Mouse (Mus musculus) embryonic facial prominence, embryonic 13.5 days (tissue): ENCODE measurements around the gene Aar2. TPM values are rescaled to one million over a fixed set of nuclear protein-coding genes. Genes with fewer than 3 reads are reported as not detected.

Source experiments
- ATAC-seq: fragments of 200-750 bp; cut with Nextera tagmentation; 2 replicates; pipeline ENCODE4 v1.8.0; 2017; ENCODE audit warnings: low read depth; ENCODE audit not compliant: insufficient number of reproducible peaks, insufficient read depth, low FRiP score, low TSS enrichment
- H3K27ac ChIP-seq: fragments of 300-500 bp; sonication (generic); 2 replicates; pipeline ENCODE4 v1.5.1; 2015; ENCODE audit warnings: moderate library complexity, mild to moderate bottlenecking, inconsistent platforms
- H3K27me3 ChIP-seq: fragments of 300-500 bp; sonication (generic); 2 replicates; pipeline ENCODE4 v1.6.1; 2015; ENCODE audit warnings: mild to moderate bottlenecking, inconsistent platforms
- H3K36me3 ChIP-seq: fragments of 300-500 bp; sonication (generic); 2 replicates; pipeline ENCODE4 v1.6.1; 2015; ENCODE audit warnings: mild to moderate bottlenecking, inconsistent platforms
- H3K4me1 ChIP-seq: fragments of 300-500 bp; sonication (generic); 2 replicates; pipeline ENCODE4 v1.6.1; 2015; ENCODE audit warnings: inconsistent platforms
- H3K4me2 ChIP-seq: fragments of 300-500 bp; sonication (generic); 2 replicates; pipeline ENCODE4 v1.6.1; 2015; ENCODE audit warnings: moderate library complexity, mild to moderate bottlenecking, inconsistent platforms
- H3K4me3 ChIP-seq: fragments of 300-500 bp; sonication (generic); 2 replicates; pipeline ENCODE4 v1.5.1; 2015; ENCODE audit warnings: mild to moderate bottlenecking, inconsistent platforms
- H3K9ac ChIP-seq: fragments of 300-500 bp; sonication (generic); 2 replicates; pipeline ENCODE4 v1.6.1; 2015; ENCODE audit warnings: mild to moderate bottlenecking, inconsistent platforms
- H3K9me3 ChIP-seq: fragments of 300-500 bp; sonication (generic); 2 replicates; pipeline ENCODE4 v1.6.1; 2016; ENCODE audit warnings: inconsistent platforms
- WGBS: fragments of 180-500 bp; shearing (Covaris S2); methylation state at CpG from one replicate; pipeline ENCODE4 v1.1.7; 2015; ENCODE audit warnings: mixed read lengths; 5-methylcytosine and 5-hydroxymethylcytosine counted together
- polyA plus RNA-seq: library from polyadenylated mRNA; unstranded; fragments of >200 nt; fragmentation: Nextera tagmentation; extraction: Ambion mirVana; gene quantifications from 2 replicates; pipeline ENCODE4 v1.2.1, GENCODE M21; 2015

Gene Aar2
- polyA plus RNA-seq, 1 experiment from 2014 or later, result 38.9 TPM

- H3K4me1 ChIP-seq, result no peaks in the 10 kb centered on the region
- WGBS, result 89% methylated on average over 3 of the region's 3 CpGs
Observed at GRCm38 (mm10) chr2:156569261-156569660, 21.9 kb downstream of the Aar2 start.

GRCm38 (mm10) chr2:156571521-156571920 is 24.1 kb downstream of the Aar2 start:
- Histone ChIP-seq H3K9me3 (no peaks in the 10 kb centered on the region), H3K27ac (no peak overlapping the region), H3K27me3 (no peaks in the 10 kb centered on the region), H3K4me3 (no peak overlapping the region), H3K36me3 (peaks cover 35% of the 10 kb centered on the region), H3K4me2 (no peak overlapping the region), H3K4me1 (no peaks in the 10 kb centered on the region), H3K9ac (no peak overlapping the region)
- ATAC-seq, result no peak
- 69% methylated on average over 6 of the region's 6 CpGs for WGBS

More at GRCm38 (mm10) chr2:156569261-156569660, 21.9 kb downstream of the Aar2 start:
- Histone ChIP-seq H3K4me2 (no peak overlapping the region), H3K9me3 (no peaks in the 10 kb centered on the region), H3K9ac (no peak overlapping the region), H3K4me3 (no peak overlapping the region), H3K27ac (no peak overlapping the region), H3K36me3 (peaks cover 49% of the 10 kb centered on the region), H3K27me3 (no peaks in the 10 kb centered on the region)
- no peak for ATAC-seq

GRCm38 (mm10) chr2:156576850-156577587 is 29.6 kb downstream of the Aar2 start:
- WGBS, result 67% methylated on average over 7 of the region's 7 CpGs
- no peak for ATAC-seq
- 0 out of 2 replicates have a peak, but pooled peaks cover 2% of the 10 kb centered on the region for H3K4me1 ChIP-seq

GRCm38 (mm10) chr2:156580507-156580906 is 33.1 kb downstream of the Aar2 start:
- WGBS, result 68% methylated on average over 5 of the region's 5 CpGs
- no peaks in the 10 kb centered on the region for H3K36me3 ChIP-seq
- H3K9ac ChIP-seq, result no peak overlapping the region
- no peak for ATAC-seq
- no peak overlapping the region for H3K4me2 ChIP-seq
- H3K9me3 ChIP-seq, result no peaks in the 10 kb centered on the region
- no peak overlapping the region for H3K27ac ChIP-seq
- 0 out of 2 replicates have a peak, but pooled peaks cover 11% of the 10 kb centered on the region for H3K4me1 ChIP-seq
- peaks cover 8% of the 10 kb centered on the region; the same call in 1 of the 2 replicates for H3K27me3 ChIP-seq
- H3K4me3 ChIP-seq, result no peak overlapping the region

More at GRCm38 (mm10) chr2:156576850-156577587, 29.6 kb downstream of the Aar2 start:
- Histone ChIP-seq H3K9me3 (no peaks in the 10 kb centered on the region), H3K27me3 (no peaks in the 10 kb centered on the region; the same call in 1 of the 2 replicates), H3K4me2 (no peak overlapping the region), H3K9ac (no peak overlapping the region), H3K27ac (no peak overlapping the region), H3K4me3 (no peak overlapping the region), H3K36me3 (no peaks in the 10 kb centered on the region)

GRCm38 (mm10) chr2:156581244-156581643 is 33.9 kb downstream of the Aar2 start:
- Histone ChIP-seq H3K36me3 (no peaks in the 10 kb centered on the region), H3K4me2 (no peak overlapping the region), H3K4me3 (no peak overlapping the region), H3K9ac (no peak overlapping the region), H3K4me1 (0 out of 2 replicates have a peak, but pooled peaks cover 11% of the 10 kb centered on the region), H3K27ac (no peak overlapping the region), H3K27me3 (peaks cover 8% of the 10 kb centered on the region; the same call in 1 of the 2 replicates), H3K9me3 (no peaks in the 10 kb centered on the region)
- 58% methylated on average over 10 of the region's 10 CpGs for WGBS
- no peak for ATAC-seq

- Histone ChIP-seq H3K4me3 (no peak overlapping the region), H3K9me3 (no peaks in the 10 kb centered on the region), H3K27ac (no peak overlapping the region), H3K4me1 (0 out of 2 replicates have a peak, but pooled peaks cover 11% of the 10 kb centered on the region), H3K4me2 (no peak overlapping the region), H3K27me3 (peaks cover 8% of the 10 kb centered on the region; the same call in 1 of the 2 replicates), H3K36me3 (no peaks in the 10 kb centered on the region), H3K9ac (no peak overlapping the region)
- ATAC-seq, result no peak
- 88% methylated on average over 10 of the region's 10 CpGs for WGBS
Observed at GRCm38 (mm10) chr2:156582887-156583286, 35.5 kb downstream of the Aar2 start.

- H3K4me3 ChIP-seq, result no peak overlapping the region
- no peaks in the 10 kb centered on the region for H3K9me3 ChIP-seq
- no peak overlapping the region for H3K9ac ChIP-seq
- ATAC-seq, result no peak
- H3K27me3 ChIP-seq, result peaks cover 8% of the 10 kb centered on the region; the same call in 1 of the 2 replicates
- H3K36me3 ChIP-seq, result no peaks in the 10 kb centered on the region
- no peak overlapping the region for H3K4me2 ChIP-seq
- 0 out of 2 replicates have a peak, but pooled peaks cover 11% of the 10 kb centered on the region for H3K4me1 ChIP-seq
- H3K27ac ChIP-seq, result no peak overlapping the region
- WGBS, result 63% methylated on average over 11 of the region's 11 CpGs
Observed at GRCm38 (mm10) chr2:156584154-156584796, 36.9 kb downstream of the Aar2 start.

GRCm38 (mm10) chr2:156584797-156585471 is 37.5 kb downstream of the Aar2 start:
- H3K9ac ChIP-seq, result no peak overlapping the region
- no peaks in the 10 kb centered on the region for H3K9me3 ChIP-seq
- peaks cover 8% of the 10 kb centered on the region; the same call in 1 of the 2 replicates for H3K27me3 ChIP-seq
- no peak overlapping the region for H3K4me2 ChIP-seq
- H3K27ac ChIP-seq, result no peak overlapping the region
- no peak for ATAC-seq
- WGBS, result 34% methylated on average over 14 of the region's 14 CpGs
- H3K4me3 ChIP-seq, result no peak overlapping the region
- H3K4me1 ChIP-seq, result 0 out of 2 replicates have a peak, but pooled peaks cover 11% of the 10 kb centered on the region
- H3K36me3 ChIP-seq, result no peaks in the 10 kb centered on the region

GRCm38 (mm10) chr2:156589481-156589880 is 42.1 kb downstream of the Aar2 start:
- Histone ChIP-seq H3K27me3 (no peaks in the 10 kb centered on the region; the same call in 1 of the 2 replicates), H3K9me3 (no peaks in the 10 kb centered on the region), H3K36me3 (no peaks in the 10 kb centered on the region), H3K27ac (no peak overlapping the region), H3K4me3 (no peak overlapping the region), H3K9ac (no peak overlapping the region), H3K4me1 (peaks cover 11% of the 10 kb centered on the region), H3K4me2 (no peak overlapping the region)
- no peak for ATAC-seq
- 86% methylated on average over 9 of the region's 9 CpGs for WGBS

GRCm38 (mm10) chr2:156594987-156595490 is 47.7 kb downstream of the Aar2 start:
- H3K4me2 ChIP-seq, result peak overlapping the region; percentile 28
- WGBS, result 28% methylated on average over 15 of the region's 15 CpGs
- no peak for ATAC-seq

GRCm38 (mm10) chr2:156602581-156602980 is 55.2 kb downstream of the Aar2 start:
- Histone ChIP-seq H3K4me2 (no peak overlapping the region), H3K27ac (no peak overlapping the region), H3K27me3 (peaks cover under 1% of the 10 kb centered on the region; the same call in 1 of the 2 replicates), H3K9ac (no peak overlapping the region), H3K36me3 (no peaks in the 10 kb centered on the region), H3K9me3 (no peaks in the 10 kb centered on the region), H3K4me1 (no peaks in the 10 kb centered on the region), H3K4me3 (no peak overlapping the region)
- 80% methylated on average over 7 of the region's 7 CpGs for WGBS
- no peak for ATAC-seq

More at GRCm38 (mm10) chr2:156594987-156595490, 47.7 kb downstream of the Aar2 start:
- H3K9ac ChIP-seq, result no peak overlapping the region
- no peak overlapping the region for H3K4me3 ChIP-seq
- no peaks in the 10 kb centered on the region for H3K9me3 ChIP-seq
- peaks cover 16% of the 10 kb centered on the region for H3K4me1 ChIP-seq
- H3K27ac ChIP-seq, result no peak overlapping the region
- no peaks in the 10 kb centered on the region for H3K36me3 ChIP-seq
- no peaks in the 10 kb centered on the region; the same call in 1 of the 2 replicates for H3K27me3 ChIP-seq
